Mouse (Mus musculus) G1E (cell line): Measurements from ENCODE around the gene Serinc4. TPM values are rescaled to one million over a fixed set of nuclear protein-coding genes. Genes with fewer than 3 reads are reported as not detected.

Experiments used
- ATAC-seq: 2 replicates; pipeline ENCODE4 v1.8.0; 2016; ENCODE audit warnings: mild to moderate bottlenecking; ENCODE audit not compliant: insufficient number of reproducible peaks, poor library complexity, low FRiP score, severe bottlenecking; ENCODE audit errors: extremely low read depth
- DNase-seq: peaks from one replicate; pipeline ENCODE4 v3.0.0; 2012; ENCODE audit warnings: low spot score
- H3K27me3 ChIP-seq: 2 replicates; pipeline ENCODE4 v1.6.1; 2012; ENCODE audit warnings: mild to moderate bottlenecking, low read length, inconsistent platforms; ENCODE audit not compliant: insufficient read depth
- H3K36me3 ChIP-seq: replicated peaks from 2 replicates; pipeline ENCODE3; 2012; ENCODE audit warnings: mild to moderate bottlenecking, inconsistent platforms
- H3K4me1 ChIP-seq: 2 replicates; pipeline ENCODE4 v1.6.1; 2012; ENCODE audit warnings: low read depth, low read length, inconsistent platforms, mixed read lengths; ENCODE audit not compliant: insufficient read depth
- H3K4me3 ChIP-seq: 2 replicates; pipeline ENCODE4 v1.5.1; 2012; ENCODE audit warnings: low read depth, mild to moderate bottlenecking, inconsistent platforms, low read length, moderate library complexity, mixed read lengths
- H3K9me3 ChIP-seq: replicated peaks from 2 replicates; pipeline ENCODE4 v1.6.1; 2012; ENCODE audit warnings: inconsistent platforms
- CTCF ChIP-seq: IDR thresholded peaks from 2 replicates; pipeline ENCODE4 v1.5.1; 2012; ENCODE audit warnings: low read depth, low read length, inconsistent platforms, mixed read lengths
- GATA1 ChIP-seq: IDR thresholded peaks from 2 replicates; pipeline ENCODE4 v1.6.1; 2012; ENCODE audit warnings: borderline replicate concordance, low read length, inconsistent platforms, mixed read lengths
- GATA2 ChIP-seq: IDR thresholded peaks from 2 replicates; pipeline ENCODE4 v1.6.1; 2012; ENCODE audit warnings: low read depth, low read length, inconsistent platforms, borderline replicate concordance
- POLR2AphosphoS5 ChIP-seq: IDR thresholded peaks from 2 replicates; pipeline ENCODE4 v1.6.1; 2012; ENCODE audit warnings: low read depth, low read length, inconsistent platforms; ENCODE audit not compliant: insufficient replicate concordance
- TAL1 ChIP-seq: conservative IDR thresholded peaks from 2 replicates; pipeline ENCODE4 v1.6.1; 2012; ENCODE audit warnings: low read depth, low read length, inconsistent platforms, mixed read lengths
- polyA plus RNA-seq: library from polyadenylated mRNA; stranded (reverse); fragments of >175 nt; gene quantifications from 2 replicates; pipeline ENCODE4 v1.2.3, GENCODE M21; 2012
- total RNA-seq, 2 experiments: library from RNA; stranded (forward) in 1 of 2; stranded (reverse) in 1 of 2; fragments of 200-1000 nt in 1 of 2; fragments of >200 nt in 1 of 2; fragmentation: Nextera tagmentation in 1 of 2; gene quantifications; 2 replicates each; pipeline ENCODE4 v1.2.3; 2014 to 2017

Gene Serinc4
- total and polyA plus RNA-seq, 3 experiments = 1.3 TPM; not detected in 2

DNA sequence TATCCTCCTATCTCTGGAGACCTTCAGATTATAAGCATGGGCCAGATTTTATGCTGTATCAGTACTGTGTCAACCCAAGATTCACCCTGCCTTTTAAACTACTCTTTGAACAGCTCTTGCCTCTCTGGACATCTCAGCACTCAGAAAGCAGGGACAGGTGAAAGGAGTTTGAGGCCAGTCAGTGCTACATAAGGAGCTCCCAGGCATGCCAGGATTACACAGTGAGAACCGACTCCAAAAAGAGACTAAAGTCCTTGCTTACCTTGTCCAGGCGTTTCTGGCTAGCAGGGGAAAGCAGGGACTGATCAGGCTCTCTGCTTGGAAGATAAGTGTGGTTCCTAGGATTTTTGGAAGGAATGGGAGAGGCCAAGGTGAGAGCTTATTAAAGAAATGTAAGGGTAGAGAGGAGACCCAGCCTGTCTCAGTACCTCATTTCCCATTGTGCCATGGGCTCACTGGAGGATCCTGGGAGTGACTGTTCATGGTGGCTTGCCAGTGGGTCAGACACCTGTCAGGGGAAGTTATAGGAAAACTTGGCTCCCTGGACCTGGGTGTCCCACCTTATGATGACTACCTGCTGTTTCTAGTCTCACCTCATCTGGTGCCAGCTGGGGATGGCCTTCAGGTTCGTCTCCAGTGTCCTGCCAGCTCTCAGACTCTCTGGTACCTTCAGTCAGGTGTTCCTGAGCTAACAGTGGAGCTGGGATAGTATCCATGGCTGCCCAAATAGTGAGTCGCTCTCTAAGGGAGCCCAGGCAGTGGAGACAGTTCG, 15.6 kb downstream of the Serinc4 start:
- Histone ChIP-seq H3K9me3 (no peaks in the 10 kb centered on the region), H3K4me1 (peaks cover 34% of the 10 kb centered on the region), H3K36me3 (peaks cover 47% of the 10 kb centered on the region), H3K4me3 (no peak overlapping the region), H3K27me3 (0 out of 2 replicates have a peak, but pooled peaks cover 2% of the 10 kb centered on the region)
- DNase-seq (no peak), ATAC-seq (no peak)
- TF ChIP-seq GATA2 = no peak
- TF ChIP-seq CTCF = no peak
- TF ChIP-seq TAL1 = no peak
- TF ChIP-seq GATA1 = no peak
- TF ChIP-seq POLR2AphosphoS5 = no peak

DNA sequence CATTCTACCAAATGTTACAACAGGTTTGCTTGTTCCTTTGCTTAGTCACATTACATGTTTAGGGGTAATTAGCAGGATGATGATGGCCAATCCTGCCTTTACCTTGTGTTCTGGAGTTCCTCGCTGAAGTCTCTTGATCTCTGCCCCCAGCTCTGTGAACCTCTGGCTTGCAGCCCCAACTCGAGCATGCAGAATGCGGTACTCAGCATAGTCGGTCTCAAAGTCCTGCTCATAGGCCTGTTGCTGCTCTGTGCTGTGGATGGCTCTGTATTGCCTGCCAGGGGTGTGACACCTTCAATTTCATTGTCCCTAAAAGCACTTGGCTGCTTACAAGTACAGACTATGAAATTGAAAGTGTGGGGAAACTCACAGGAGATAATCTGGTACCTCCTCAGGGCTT, 16.8 kb downstream of the Serinc4 start:
- TF ChIP-seq POLR2AphosphoS5 (no peak), GATA1 (no peak), TAL1 (no peak)
- Histone ChIP-seq H3K27me3 (0 out of 2 replicates have a peak, but pooled peaks cover 2% of the 10 kb centered on the region), H3K36me3 (peaks cover 58% of the 10 kb centered on the region), H3K4me3 (no peak overlapping the region), H3K9me3 (no peaks in the 10 kb centered on the region), H3K4me1 (peaks cover 23% of the 10 kb centered on the region)
- no peak for DNase-seq
- ATAC-seq = no peak

DNA sequence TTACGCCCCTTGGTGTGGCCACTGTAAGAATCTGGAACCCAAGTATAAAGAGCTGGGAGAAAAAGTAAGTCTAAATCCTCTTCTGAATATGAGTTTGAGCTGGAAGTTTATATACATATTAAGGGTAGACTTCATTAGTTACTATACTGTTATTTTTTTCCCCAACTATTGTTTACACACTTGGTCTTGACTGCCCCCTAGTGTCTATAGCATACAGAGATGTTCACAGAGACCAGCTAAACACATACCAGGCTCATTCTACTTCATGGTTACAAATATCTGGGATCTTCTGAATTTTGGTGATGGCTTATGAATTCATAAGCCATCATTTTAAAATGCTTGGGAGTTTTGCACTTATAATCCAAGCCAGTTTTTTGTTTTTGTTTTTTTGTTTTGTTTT, 21.7 kb downstream of the Serinc4 start:
- ATAC-seq (no peak), DNase-seq (peak; percentile 22)
- Histone ChIP-seq H3K36me3 (peaks cover 90% of the 10 kb centered on the region), H3K27me3 (no peaks in the 10 kb centered on the region), H3K9me3 (no peaks in the 10 kb centered on the region), H3K4me3 (no peak overlapping the region), H3K4me1 (no peaks in the 10 kb centered on the region; the same call in 1 of the 2 replicates)
- TF ChIP-seq CTCF (0 out of 2 replicates have a peak, but pooled peaks have one; percentile 30), TAL1 (no peak), GATA2 (no peak)

DNA sequence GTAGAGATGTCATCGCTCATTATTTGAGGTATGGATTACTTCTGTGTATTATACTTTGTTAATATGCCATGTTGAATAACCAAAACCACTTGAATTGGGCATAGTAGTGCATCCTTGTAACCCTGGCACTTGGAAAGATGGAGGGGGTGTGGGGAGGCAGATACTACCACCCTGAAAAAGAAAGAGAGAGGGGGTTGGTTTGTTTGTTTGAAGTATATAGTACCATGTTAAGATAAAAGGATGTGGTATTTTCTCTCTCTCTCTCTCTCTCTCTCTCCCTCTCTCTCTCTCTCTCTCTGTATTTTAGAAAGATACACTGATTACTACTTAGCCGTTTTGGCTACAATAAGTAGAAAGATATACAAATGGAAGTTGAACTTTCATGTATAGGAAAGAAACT, 30.7 kb downstream of the Serinc4 start:
- TF ChIP-seq TAL1 (no peak), GATA1 (no peak), CTCF (no peak), POLR2AphosphoS5 (no peak), GATA2 (no peak)
- H3K4me3 ChIP-seq = no peak overlapping the region
- H3K4me1 ChIP-seq = no peaks in the 10 kb centered on the region
- H3K36me3 ChIP-seq = peaks cover 90% of the 10 kb centered on the region
- no peaks in the 10 kb centered on the region for H3K27me3 ChIP-seq
- DNase-seq (no peak), ATAC-seq (no peak)
- H3K9me3 ChIP-seq = no peaks in the 10 kb centered on the region

DNA sequence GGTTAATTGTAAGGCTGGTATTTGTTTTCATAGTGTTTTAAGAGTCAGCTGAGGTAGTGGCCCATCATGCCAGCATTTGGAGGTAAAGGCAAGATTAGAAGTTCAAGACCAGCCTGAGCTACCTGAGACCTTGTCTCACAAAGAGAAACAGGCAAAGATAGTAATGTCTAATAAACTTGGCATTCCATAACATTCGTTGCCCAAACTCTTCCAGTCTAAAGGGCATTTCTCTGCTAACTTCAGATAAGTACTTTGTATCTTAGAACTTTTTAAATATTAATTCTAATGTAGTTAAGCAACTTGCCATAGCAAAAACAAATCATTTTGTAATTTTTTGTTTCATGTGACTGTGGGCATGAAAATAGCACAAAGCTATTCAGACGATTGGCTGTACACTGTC, 33.4 kb downstream of the Serinc4 start:
- TF ChIP-seq POLR2AphosphoS5 = no peak
- no peak for TF ChIP-seq TAL1
- no peak for TF ChIP-seq GATA2
- no peak for TF ChIP-seq CTCF
- TF ChIP-seq GATA1 = no peak
- H3K27me3 ChIP-seq = no peaks in the 10 kb centered on the region
- no peak for ATAC-seq
- peaks cover 84% of the 10 kb centered on the region for H3K36me3 ChIP-seq
- no peaks in the 10 kb centered on the region for H3K9me3 ChIP-seq
- peaks cover 8% of the 10 kb centered on the region; the same call in 1 of the 2 replicates for H3K4me1 ChIP-seq
- no peak for DNase-seq
- H3K4me3 ChIP-seq = no peak overlapping the region

DNA sequence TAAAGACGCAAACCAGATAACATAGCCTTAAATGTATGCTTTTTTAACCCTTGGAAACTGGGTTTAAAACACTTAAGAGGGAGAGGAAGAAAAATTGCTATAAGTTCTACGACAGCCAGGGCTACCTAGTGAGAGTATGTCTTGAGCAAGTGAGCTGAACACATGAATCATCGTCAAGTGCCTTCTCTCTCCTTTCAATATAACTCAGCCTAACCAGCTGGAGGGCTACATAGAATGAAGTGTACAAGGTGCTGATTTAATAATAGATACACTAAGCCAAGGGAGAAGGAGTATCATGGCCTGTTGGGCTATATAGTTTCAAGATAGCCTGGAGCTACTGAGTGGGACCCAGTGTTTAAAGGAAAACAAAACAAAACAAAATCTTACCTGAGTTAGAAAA, 38.1 kb downstream of the Serinc4 start:
- peaks cover 28% of the 10 kb centered on the region for H3K4me1 ChIP-seq

More for the DNA sequence above, 38.1 kb downstream of the Serinc4 start:
- peaks cover 67% of the 10 kb centered on the region for H3K36me3 ChIP-seq
- no peaks in the 10 kb centered on the region for H3K27me3 ChIP-seq
- ATAC-seq = no peak
- H3K9me3 ChIP-seq = no peaks in the 10 kb centered on the region
- no peak overlapping the region for H3K4me3 ChIP-seq
- TF ChIP-seq GATA1 (no peak), POLR2AphosphoS5 (no peak), GATA2 (no peak), CTCF (no peak), TAL1 (no peak)
- DNase-seq = no peak
